Mouse (Mus musculus) ES-E14 (cell line): ENCODE results near the gene Prnp. TPM values are rescaled to one million over a fixed set of nuclear protein-coding genes. Genes with fewer than 3 reads are reported as not detected.

Source experiments
- DNase-seq: peaks from one replicate; pipeline ENCODE4 v3.0.0-alpha.2; 2013; ENCODE audit warnings: low read depth, low spot score
- H3K27ac ChIP-seq: 2 replicates; pipeline ENCODE4 v1.5.1; 2012; ENCODE audit warnings: low read depth, mild to moderate bottlenecking, low read length, moderate library complexity, mixed read lengths; ENCODE audit not compliant: poor library complexity, insufficient read depth, severe bottlenecking
- H3K36me3 ChIP-seq: 2 replicates; pipeline ENCODE4 v1.6.1; 2012; ENCODE audit warnings: mild to moderate bottlenecking, low read length, moderate library complexity, mixed read lengths; ENCODE audit not compliant: control insufficient read depth, poor library complexity, insufficient read depth, severe bottlenecking
- H3K4me1 ChIP-seq, 2 experiments: fragments of 150-350 bp in 1 of 2; sonication (generic) in 1 of 2; 2 replicates each; pipeline ENCODE4 v1.6.1; 2012; ENCODE audit warnings: low read length in 2 of 2, mild to moderate bottlenecking in 1 of 2, mixed read lengths in 1 of 2; ENCODE audit not compliant: control insufficient read depth in 2 of 2, insufficient read depth in 2 of 2, poor library complexity in 1 of 2
- H3K4me3 ChIP-seq, 2 experiments: fragments of 150-350 bp in 1 of 2; sonication (generic) in 1 of 2; 2 replicates each; pipeline ENCODE4 v1.5.1; 2012; ENCODE audit warnings: low read length in 2 of 2, low read depth in 1 of 2, mild to moderate bottlenecking in 1 of 2, mixed read lengths in 1 of 2; ENCODE audit not compliant: insufficient read depth in 1 of 2, poor library complexity in 1 of 2, severe bottlenecking in 1 of 2
- H3K9ac ChIP-seq: 2 replicates; pipeline ENCODE4 v1.6.1; 2012; ENCODE audit warnings: low read depth, mild to moderate bottlenecking, low read length, mixed read lengths; ENCODE audit not compliant: poor library complexity, insufficient read depth, severe bottlenecking
- H3K9me3 ChIP-seq: fragments of 150-350 bp; sonication (generic); 2 replicates; pipeline ENCODE4 v1.6.1; 2012; ENCODE audit warnings: low read depth, mild to moderate bottlenecking, low read length; ENCODE audit not compliant: control insufficient read depth, insufficient read depth
- CHD2 ChIP-seq: IDR thresholded peaks from 2 replicates; pipeline ENCODE4 v1.6.1; 2014; ENCODE audit warnings: mild to moderate bottlenecking, low read depth, low read length, inconsistent platforms
- HCFC1 ChIP-seq: IDR thresholded peaks from 2 replicates; pipeline ENCODE4 v1.6.1; 2012; ENCODE audit warnings: low read length, inconsistent platforms, borderline replicate concordance; ENCODE audit not compliant: insufficient read depth
- MAFK ChIP-seq: IDR thresholded peaks from 2 replicates; pipeline ENCODE4 v1.6.1; 2014; ENCODE audit warnings: mild to moderate bottlenecking, low read depth, low read length, inconsistent platforms; ENCODE audit not compliant: insufficient read depth
- ZC3H11A ChIP-seq: IDR thresholded peaks from 2 replicates; pipeline ENCODE4 v1.6.1; 2012; ENCODE audit warnings: low read depth, mild to moderate bottlenecking, inconsistent platforms, low read length, borderline replicate concordance
- ZNF384 ChIP-seq: IDR thresholded peaks from 2 replicates; pipeline ENCODE4 v1.6.1; 2012; ENCODE audit warnings: low read depth, low read length, inconsistent platforms
- in situ Hi-C, 2 experiments: fragments of 600-800 bp; cut with MboI; formaldehyde crosslinking; loops; one replicate each; pipeline ENCODE4 v1.15.1; 2025; ENCODE audit warnings: low sequenced_read_pairs in 2 of 2, inconsistent platforms in 1 of 2; ENCODE audit not compliant: unreplicated experiment in 2 of 2
- total RNA-seq: library from RNA; depleted of rRNA; stranded (reverse); fragments of 300-350 nt; gene quantifications from 2 replicates; pipeline ENCODE4 v1.2.3, GENCODE M21; 2012

Gene Prnp
- total RNA-seq, 1 experiment: 30.8 TPM

DNA sequence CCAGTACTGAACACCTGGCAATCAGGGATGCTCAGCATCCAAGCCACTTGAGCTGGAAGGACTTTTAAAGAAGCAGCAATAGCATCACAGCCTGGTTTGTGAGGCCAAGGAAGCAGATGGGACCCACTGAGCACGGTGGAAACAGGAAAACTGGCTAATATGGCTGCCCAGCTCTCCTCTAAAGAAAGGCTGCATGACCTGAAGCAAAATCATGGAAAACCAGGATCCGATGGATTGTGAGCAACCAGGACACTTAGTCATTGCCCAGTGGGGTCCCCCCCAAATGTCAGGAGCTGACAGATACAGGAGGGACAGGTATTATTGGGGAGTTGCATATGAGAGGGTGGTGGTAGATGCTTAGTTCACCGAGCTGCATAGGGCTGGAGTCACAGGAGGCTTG is 38.4 kb downstream of the Prnp start:
- no peaks in the 10 kb centered on the region for H3K9me3 ChIP-seq
- TF ChIP-seq ZC3H11A: no peak
- TF ChIP-seq CHD2: no peak
- no peak for TF ChIP-seq ZNF384
- no peak for TF ChIP-seq MAFK
- no peak for TF ChIP-seq HCFC1
- in situ Hi-C loops: loop anchor here (25.0 kb wide), 2 partner anchors 136 to 386 kb away; partner anchors contain the start of gene Adra1d (in 1 of the 2)
- no peak overlapping the region for H3K4me3 ChIP-seq
- no peak overlapping the region for H3K9ac ChIP-seq
- no peak overlapping the region for H3K27ac ChIP-seq
- H3K36me3 ChIP-seq: no peaks in the 10 kb centered on the region
- DNase-seq: no peak
- H3K4me1 ChIP-seq: peaks cover 0 to 10% of the 10 kb centered on the region in 2 experiments; a peak in 1 of 4 replicates

DNA sequence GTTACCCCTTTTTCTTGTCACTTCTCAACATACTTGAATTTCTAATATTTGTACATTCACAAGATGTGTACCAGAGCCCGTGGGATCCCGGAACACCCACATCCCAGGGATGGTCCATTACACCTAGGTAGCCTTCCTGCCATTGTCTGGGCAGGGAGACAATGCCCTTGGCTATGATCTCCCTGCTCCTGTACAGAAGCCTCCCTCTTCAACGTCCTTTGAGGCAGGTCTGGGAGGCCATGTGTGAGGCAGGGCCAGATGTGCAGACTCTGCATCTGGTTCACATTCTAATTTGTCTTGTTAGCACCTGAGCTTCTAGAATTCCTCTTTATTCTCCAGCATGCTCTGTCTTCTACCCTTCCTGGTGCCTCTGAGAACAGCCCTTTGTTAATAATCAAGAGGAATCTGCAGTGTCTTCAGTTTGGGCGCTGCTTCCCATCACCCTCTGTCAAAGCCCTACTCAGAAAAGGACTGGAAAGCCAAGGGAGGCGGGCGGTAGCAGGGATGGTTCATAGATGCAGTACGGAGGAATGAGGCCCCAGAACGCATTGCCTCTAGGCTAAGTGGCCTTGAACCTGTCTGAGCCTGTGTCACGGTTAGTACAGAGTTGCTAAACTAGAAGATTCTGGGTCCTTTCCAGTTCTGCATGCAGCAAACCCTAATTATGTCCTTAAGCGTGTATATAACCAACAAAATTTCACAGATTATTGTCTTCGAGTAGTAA is 39.4 kb downstream of the Prnp start:
- H3K36me3 ChIP-seq: no peaks in the 10 kb centered on the region
- H3K9ac ChIP-seq: no peak overlapping the region
- no peaks in the 10 kb centered on the region for H3K9me3 ChIP-seq
- no peak overlapping the region for H3K27ac ChIP-seq
- in situ Hi-C loops: loop anchor here (25.0 kb wide), 2 partner anchors 137 to 387 kb away; partner anchors contain the start of gene Adra1d (in 1 of the 2)
- H3K4me3 ChIP-seq: no peak overlapping the region
- DNase-seq: no peak
- TF ChIP-seq HCFC1 (no peak), ZNF384 (no peak), ZC3H11A (no peak), MAFK (no peak), CHD2 (no peak)
- H3K4me1 ChIP-seq: peaks cover 0 to 14% of the 10 kb centered on the region in 2 experiments; a peak in 1 of 4 replicates

DNA sequence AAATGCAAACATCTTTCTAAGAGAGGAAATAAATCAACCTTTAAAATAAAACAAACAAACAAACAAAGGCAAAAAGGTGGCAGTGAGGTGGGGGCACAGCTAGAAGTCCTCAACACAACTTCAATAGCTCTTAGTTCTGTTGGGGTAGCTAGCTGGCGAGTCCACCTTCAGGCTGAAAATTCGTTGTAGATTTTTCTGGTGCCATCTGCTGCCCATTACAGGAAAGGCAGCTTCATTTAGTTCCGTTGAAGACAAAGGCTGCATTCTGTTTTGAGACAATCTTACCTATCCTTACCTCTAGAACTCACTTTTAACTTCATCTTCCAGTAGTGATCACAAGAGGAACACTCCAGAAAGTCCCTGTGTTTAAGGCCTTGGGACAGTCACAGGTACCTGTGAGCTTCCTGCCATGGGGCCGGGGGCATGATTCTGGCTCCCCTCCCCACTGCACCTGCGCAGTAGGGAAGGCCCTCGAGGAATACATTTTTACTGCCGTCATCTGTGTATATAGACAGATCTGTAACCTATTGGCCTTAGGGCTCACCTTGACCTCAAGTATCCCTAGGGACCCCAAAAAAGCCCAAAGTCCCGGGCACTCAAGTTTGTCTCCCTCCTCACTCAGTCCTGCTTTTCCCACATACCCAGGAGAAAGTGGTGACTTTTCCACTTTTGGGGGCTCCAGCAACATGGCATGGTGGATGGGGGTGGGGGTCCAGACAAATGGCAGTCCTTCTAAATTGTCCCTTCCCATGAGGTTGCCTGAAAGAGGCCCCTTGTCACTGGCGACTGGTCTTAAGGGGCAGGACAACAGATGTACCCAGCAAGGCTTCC is 40.3 kb downstream of the Prnp start:
- no peak overlapping the region for H3K9ac ChIP-seq
- no peaks in the 10 kb centered on the region for H3K36me3 ChIP-seq
- in situ Hi-C loops: loop anchor here (25.0 kb wide), 2 partner anchors 138 to 388 kb away; partner anchors contain the start of gene Adra1d (in 1 of the 2)
- no peaks in the 10 kb centered on the region for H3K9me3 ChIP-seq
- no peak overlapping the region for H3K4me3 ChIP-seq
- H3K4me1 ChIP-seq: peaks cover 5 to 16% of the 10 kb centered on the region in 2 experiments; a peak in 2 of 4 replicates
- TF ChIP-seq ZC3H11A (peak; percentile 68), MAFK (no peak)
- DNase-seq: peak; percentile 33
- H3K27ac ChIP-seq: no peak overlapping the region

DNA sequence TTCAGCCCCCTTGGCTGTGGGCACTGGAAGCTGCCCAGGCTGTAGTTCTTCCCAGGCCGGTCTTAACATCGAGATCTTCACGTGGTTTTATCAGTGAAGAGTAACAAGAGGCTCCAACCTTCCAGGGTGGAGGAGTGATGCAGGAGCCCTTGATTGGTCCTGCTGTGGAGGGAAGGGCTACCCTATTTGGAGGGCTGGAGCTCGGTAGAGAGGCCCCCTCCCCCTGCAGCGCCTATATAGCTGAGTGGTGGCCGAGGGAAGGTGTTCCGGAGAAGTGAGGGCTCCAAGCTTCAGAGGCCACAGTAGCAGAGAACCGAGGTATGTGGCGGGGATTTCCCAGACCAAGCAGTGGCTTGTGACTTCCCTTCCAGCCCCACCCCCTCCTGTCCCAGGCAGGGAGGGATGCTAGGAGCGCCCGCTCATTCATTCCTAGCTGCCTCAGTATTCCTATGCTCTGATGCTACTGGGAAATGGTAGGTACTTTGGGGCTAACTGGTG is 40.9 kb downstream of the Prnp start, which contains the start of gene Prnd:
Gene Prnd, plus strand, starts transcription at position 264 of the 498 bp plus-strand sequence.
- Histone ChIP-seq H3K9me3 (no peaks in the 10 kb centered on the region), H3K4me3 (no peak within 1 kb of the TSS), H3K9ac (no peak within 1 kb of the TSS), H3K36me3 (no peaks in the 10 kb centered on the region), H3K27ac (no peak within 1 kb of the TSS), H3K4me1 (peaks cover 8 to 16% of the 10 kb centered on the region in 2 experiments; a peak in 3 of 4 replicates)
- in situ Hi-C loops: no loop called here
- DNase-seq: peak; percentile 34
- TF ChIP-seq CHD2 (no peak), ZC3H11A (no peak), ZNF384 (no peak), HCFC1 (no peak), MAFK (no peak)
